Mouse (Mus musculus): ENCODE measurements around the gene Mybph. TPM values are rescaled to one million over a fixed set of nuclear protein-coding genes. Genes with fewer than 3 reads are reported as not detected.

Gene Mybph
- polyA plus RNA-seq (2015; fragmentation: Nextera tagmentation; extraction: Ambion mirVana): 1.5 and 3.5 TPM in 2 replicates

- Histone ChIP-seq H3K4me3 (replicated peaks) (no peak within 1 kb of the TSS), H3K4me2 (no peak within 1 kb of the TSS), H3K4me1 (replicated peaks) (peaks cover 4% of the 10 kb centered on the region), H3K27me3 (peaks cover 21% of the 10 kb centered on the region), H3K36me3 (replicated peaks) (no peaks in the 10 kb centered on the region), H3K27ac (replicated peaks) (no peak within 1 kb of the TSS), H3K9ac (no peak within 1 kb of the TSS), H3K9me3 (replicated peaks) (no peaks in the 10 kb centered on the region)
- ATAC-seq (ENCODE audit: insufficient read depth): no peak
- 54% methylated on average over 1 of the region's 1 CpGs for WGBS (ENCODE audit: insufficient replicate concordance)
These were observed at the start of gene Mybph for GRCm38 (mm10) chr1:134193126-134193525. Gene Mybph, plus strand, starts transcription at chr1:134193448.

- ATAC-seq (ENCODE audit: insufficient read depth): no peak
- peaks cover 7% of the 10 kb centered on the region; the same call in 1 of the 2 replicates for H3K27me3 ChIP-seq
- H3K9ac ChIP-seq: no peak overlapping the region
- H3K36me3 ChIP-seq (replicated peaks): no peaks in the 10 kb centered on the region
- H3K9me3 ChIP-seq (replicated peaks): no peaks in the 10 kb centered on the region
- 71% methylated on average over 8 of the region's 8 CpGs for WGBS (ENCODE audit: insufficient replicate concordance)
- H3K27ac ChIP-seq (replicated peaks): no peak overlapping the region
- no peak overlapping the region for H3K4me3 ChIP-seq (replicated peaks)
- H3K4me1 ChIP-seq (replicated peaks): peaks cover 4% of the 10 kb centered on the region; the same call in 1 of the 2 replicates
- no peak overlapping the region for H3K4me2 ChIP-seq
These were observed 47.2 kb upstream of the Mybph start for GRCm38 (mm10) chr1:134146066-134146465.

- Histone ChIP-seq H3K36me3 (replicated peaks) (no peaks in the 10 kb centered on the region), H3K4me3 (replicated peaks) (no peak overlapping the region), H3K27ac (replicated peaks) (no peak overlapping the region), H3K27me3 (peaks cover 7% of the 10 kb centered on the region; the same call in 1 of the 2 replicates), H3K4me2 (no peak overlapping the region), H3K9ac (no peak overlapping the region), H3K4me1 (replicated peaks) (peaks cover 31% of the 10 kb centered on the region), H3K9me3 (replicated peaks) (no peaks in the 10 kb centered on the region)
- ATAC-seq (ENCODE audit: insufficient read depth): no peak
- 60% methylated on average over 8 of the region's 8 CpGs for WGBS (ENCODE audit: insufficient replicate concordance)
These were observed 43.2 kb upstream of the Mybph start for GRCm38 (mm10) chr1:134150076-134150475.

GRCm38 (mm10) chr1:134150745-134151144 lies 42.5 kb upstream of the Mybph start:
- Histone ChIP-seq H3K9ac (no peak overlapping the region), H3K9me3 (replicated peaks) (no peaks in the 10 kb centered on the region), H3K4me2 (no peak overlapping the region), H3K4me1 (replicated peaks) (peaks cover 35% of the 10 kb centered on the region), H3K27ac (replicated peaks) (no peak overlapping the region), H3K36me3 (replicated peaks) (no peaks in the 10 kb centered on the region), H3K4me3 (replicated peaks) (no peak overlapping the region), H3K27me3 (peaks cover 7% of the 10 kb centered on the region; the same call in 1 of the 2 replicates)
- 60% methylated on average over 9 of the region's 9 CpGs for WGBS (ENCODE audit: insufficient replicate concordance)
- ATAC-seq (ENCODE audit: insufficient read depth): no peak

GRCm38 (mm10) chr1:134151655-134152412 lies 41.4 kb upstream of the Mybph start:
- Histone ChIP-seq H3K27ac (replicated peaks) (no peak overlapping the region), H3K4me1 (replicated peaks) (peaks cover 35% of the 10 kb centered on the region), H3K27me3 (peaks cover 7% of the 10 kb centered on the region; the same call in 1 of the 2 replicates), H3K36me3 (replicated peaks) (no peaks in the 10 kb centered on the region), H3K9me3 (replicated peaks) (no peaks in the 10 kb centered on the region), H3K4me3 (replicated peaks) (no peak overlapping the region), H3K4me2 (no peak overlapping the region), H3K9ac (no peak overlapping the region)
- ATAC-seq (ENCODE audit: insufficient read depth): peak; percentile 43; the same call in 1 of the 2 replicates
- 20% methylated on average over 13 of the region's 13 CpGs for WGBS (ENCODE audit: insufficient replicate concordance)

GRCm38 (mm10) chr1:134152626-134153590 lies 40.3 kb upstream of the Mybph start:
- H3K27me3 ChIP-seq: peaks cover 7% of the 10 kb centered on the region; the same call in 1 of the 2 replicates
- peaks cover 35% of the 10 kb centered on the region for H3K4me1 ChIP-seq (replicated peaks)
- no peaks in the 10 kb centered on the region for H3K9me3 ChIP-seq (replicated peaks)
- ATAC-seq (ENCODE audit: insufficient read depth): peak; percentile 68
- H3K4me2 ChIP-seq: no peak overlapping the region
- no peak overlapping the region for H3K9ac ChIP-seq
- H3K27ac ChIP-seq (replicated peaks): no peak overlapping the region
- 52% methylated on average over 21 of the region's 21 CpGs for WGBS (ENCODE audit: insufficient replicate concordance)
- no peak overlapping the region for H3K4me3 ChIP-seq (replicated peaks)
- no peaks in the 10 kb centered on the region for H3K36me3 ChIP-seq (replicated peaks)

- H3K4me2 ChIP-seq: no peak overlapping the region
- H3K4me3 ChIP-seq (replicated peaks): no peak overlapping the region
- no peaks in the 10 kb centered on the region for H3K36me3 ChIP-seq (replicated peaks)
- ATAC-seq (ENCODE audit: insufficient read depth): no peak
- no peak overlapping the region for H3K9ac ChIP-seq
- peaks cover 35% of the 10 kb centered on the region for H3K4me1 ChIP-seq (replicated peaks)
- peaks cover 7% of the 10 kb centered on the region; the same call in 1 of the 2 replicates for H3K27me3 ChIP-seq
- no peaks in the 10 kb centered on the region for H3K9me3 ChIP-seq (replicated peaks)
- 69% methylated on average over 3 of the region's 3 CpGs for WGBS (ENCODE audit: insufficient replicate concordance)
- H3K27ac ChIP-seq (replicated peaks): no peak overlapping the region
These were observed 39.1 kb upstream of the Mybph start for GRCm38 (mm10) chr1:134154121-134154520.

- no peak for ATAC-seq (ENCODE audit: insufficient read depth)
- no peak overlapping the region for H3K9ac ChIP-seq
- peaks cover 7% of the 10 kb centered on the region; the same call in 1 of the 2 replicates for H3K27me3 ChIP-seq
- 42% methylated on average over 3 of the region's 3 CpGs for WGBS (ENCODE audit: insufficient replicate concordance)
- no peak overlapping the region for H3K4me2 ChIP-seq
- H3K9me3 ChIP-seq (replicated peaks): no peaks in the 10 kb centered on the region
- H3K4me3 ChIP-seq (replicated peaks): no peak overlapping the region
- H3K36me3 ChIP-seq (replicated peaks): no peaks in the 10 kb centered on the region
- peaks cover 35% of the 10 kb centered on the region for H3K4me1 ChIP-seq (replicated peaks)
- no peak overlapping the region for H3K27ac ChIP-seq (replicated peaks)
These were observed 38.6 kb upstream of the Mybph start for GRCm38 (mm10) chr1:134154655-134155054.

- Histone ChIP-seq H3K4me1 (replicated peaks) (0 out of 2 replicates have a peak, but pooled peaks cover under 1% of the 10 kb centered on the region), H3K36me3 (replicated peaks) (no peaks in the 10 kb centered on the region), H3K27ac (replicated peaks) (no peak overlapping the region), H3K4me2 (no peak overlapping the region), H3K27me3 (no peaks in the 10 kb centered on the region), H3K9ac (no peak overlapping the region), H3K9me3 (replicated peaks) (no peaks in the 10 kb centered on the region), H3K4me3 (replicated peaks) (no peak overlapping the region)
- no peak for ATAC-seq (ENCODE audit: insufficient read depth)
- 76% methylated on average over 3 of the region's 3 CpGs for WGBS (ENCODE audit: insufficient replicate concordance)
These were observed 32.8 kb upstream of the Mybph start for GRCm38 (mm10) chr1:134160404-134160803.

- H3K9me3 ChIP-seq (replicated peaks): no peaks in the 10 kb centered on the region
- WGBS (ENCODE audit: insufficient replicate concordance): 69% methylated on average over 6 of the region's 6 CpGs
- H3K9ac ChIP-seq: no peak overlapping the region
- H3K36me3 ChIP-seq (replicated peaks): no peaks in the 10 kb centered on the region
- no peak overlapping the region for H3K27ac ChIP-seq (replicated peaks)
- ATAC-seq (ENCODE audit: insufficient read depth): no peak
- no peaks in the 10 kb centered on the region for H3K27me3 ChIP-seq
- no peak overlapping the region for H3K4me3 ChIP-seq (replicated peaks)
- H3K4me2 ChIP-seq: no peak overlapping the region
- H3K4me1 ChIP-seq (replicated peaks): no peaks in the 10 kb centered on the region
These were observed 31.8 kb upstream of the Mybph start for GRCm38 (mm10) chr1:134161399-134161798.
